Mouse (Mus musculus): ENCODE data around the gene Ap3b1.
A peak's percentile ranks its signal among the peaks of the same experiment; 100 is the strongest.

The Ap3b1 gene

GRCm38 (mm10) chr13:94447003-94447402 is 88.2 kb downstream of the Ap3b1 start:
- no peak for DNase-seq (ENCODE audit: inconsistent age in 2 of 2, low spot score in 1 of 2)

DNA sequence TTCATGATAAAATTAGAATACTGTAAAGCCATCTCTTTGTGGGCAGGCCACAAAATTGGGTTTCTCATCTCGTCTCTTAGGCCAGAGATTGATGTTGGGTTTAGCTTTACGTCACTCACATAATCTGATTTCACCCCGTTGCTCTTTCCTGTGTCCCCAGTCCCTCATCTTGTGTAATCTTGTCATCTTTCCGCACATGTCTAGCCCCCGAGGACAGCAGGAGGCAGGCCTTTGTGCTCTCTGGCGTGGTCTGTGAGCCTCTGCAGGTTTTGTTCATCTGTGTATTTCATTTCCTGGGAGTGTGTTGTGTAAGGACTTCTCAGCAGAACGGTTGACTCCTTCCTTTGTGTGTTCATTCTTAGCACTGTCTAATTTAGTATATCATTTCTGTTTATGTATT is 90.8 kb downstream of the Ap3b1 start:
- no peak for DNase-seq (ENCODE audit: inconsistent age in 2 of 2, low spot score in 1 of 2)

DNA sequence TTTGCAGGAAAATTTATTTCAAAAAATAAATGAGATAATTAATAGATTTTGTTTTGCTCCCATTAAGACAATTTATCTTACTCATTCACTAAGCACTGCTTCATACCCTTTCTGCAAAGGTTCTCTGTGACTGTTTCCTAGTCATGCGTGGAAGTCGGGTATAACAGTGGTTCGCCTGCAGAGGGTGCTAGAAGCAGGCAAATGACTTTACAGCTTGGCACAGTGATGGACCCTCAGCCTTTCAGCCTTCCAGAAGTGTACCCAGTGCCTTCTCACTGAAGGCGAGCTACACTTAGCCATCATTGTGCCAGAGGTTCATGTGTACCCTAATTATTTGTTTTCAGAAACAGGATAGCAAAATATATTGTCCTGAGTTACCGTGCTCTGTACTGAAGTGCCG is 92.5 kb downstream of the Ap3b1 start:
- peak in 1 of 2 experiments; percentile 53 for DNase-seq (ENCODE audit: inconsistent age in 2 of 2, low spot score in 1 of 2)

DNA sequence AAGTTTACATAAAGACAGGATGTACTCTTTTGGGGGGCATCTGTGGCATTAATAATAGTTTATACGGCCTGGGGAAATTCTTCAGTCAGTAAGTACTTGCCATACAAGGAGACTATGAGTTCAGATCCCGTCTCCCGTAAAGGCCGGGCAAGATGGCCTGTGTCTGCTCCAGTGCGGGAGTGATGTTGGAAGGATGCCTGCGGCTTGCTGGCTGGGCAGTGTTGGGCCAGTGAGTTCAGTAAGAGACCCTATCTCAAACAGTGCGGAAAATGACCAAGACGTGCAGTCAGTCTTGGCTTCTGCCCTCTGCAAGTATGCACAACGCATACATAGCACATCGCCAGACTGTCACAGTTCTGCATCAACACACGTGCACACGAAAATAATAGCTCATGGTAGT is 95.4 kb downstream of the Ap3b1 start:
- no peak for DNase-seq (ENCODE audit: inconsistent age in 2 of 2, low spot score in 1 of 2)

DNA sequence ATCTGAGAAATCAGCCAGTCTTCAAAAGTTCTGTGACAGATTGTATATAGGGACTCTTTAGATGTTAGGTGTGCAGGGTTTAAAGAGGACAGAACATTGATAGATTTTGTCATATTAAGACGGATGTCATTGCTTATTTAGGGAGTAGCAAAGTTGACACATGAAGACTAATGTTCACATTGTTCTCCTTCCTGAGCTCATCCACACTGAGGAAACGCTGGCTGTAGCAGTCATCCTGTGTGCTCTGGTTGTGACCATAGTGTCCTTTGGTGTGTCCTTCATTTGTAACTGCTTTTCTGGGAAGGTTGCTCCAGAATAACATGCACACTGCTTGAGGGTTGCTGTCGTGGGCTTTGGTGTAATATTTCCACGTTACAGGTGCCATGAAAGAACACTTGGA is 100.4 kb downstream of the Ap3b1 start:
- no peak for DNase-seq (ENCODE audit: inconsistent age in 2 of 2, low spot score in 1 of 2)

DNA sequence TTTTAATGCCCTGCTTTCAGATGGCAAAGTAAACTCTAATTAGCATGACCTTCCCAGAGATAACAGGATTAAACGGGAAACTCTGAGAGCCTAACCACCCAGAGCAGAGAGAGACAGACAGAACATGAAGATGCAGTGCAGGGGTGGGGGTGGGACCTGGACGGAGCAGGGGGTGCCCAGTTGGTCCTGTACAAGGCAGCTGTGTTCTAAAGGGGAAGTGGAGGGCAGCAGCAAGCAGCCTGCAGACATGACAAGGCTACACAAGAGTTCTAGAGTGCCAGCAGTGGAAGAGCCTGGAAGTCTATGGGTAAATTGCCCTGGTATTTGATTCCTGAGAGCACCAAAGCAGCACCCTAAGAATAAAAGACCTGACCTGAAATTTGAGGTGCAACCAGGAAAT is 105.5 kb downstream of the Ap3b1 start:
- no peak for DNase-seq (ENCODE audit: inconsistent age in 2 of 2, low spot score in 1 of 2)

- no peak for DNase-seq (ENCODE audit: inconsistent age in 2 of 2, low spot score in 1 of 2)
Observed at GRCm38 (mm10) chr13:94468551-94468950, 109.8 kb downstream of the Ap3b1 start.

DNA sequence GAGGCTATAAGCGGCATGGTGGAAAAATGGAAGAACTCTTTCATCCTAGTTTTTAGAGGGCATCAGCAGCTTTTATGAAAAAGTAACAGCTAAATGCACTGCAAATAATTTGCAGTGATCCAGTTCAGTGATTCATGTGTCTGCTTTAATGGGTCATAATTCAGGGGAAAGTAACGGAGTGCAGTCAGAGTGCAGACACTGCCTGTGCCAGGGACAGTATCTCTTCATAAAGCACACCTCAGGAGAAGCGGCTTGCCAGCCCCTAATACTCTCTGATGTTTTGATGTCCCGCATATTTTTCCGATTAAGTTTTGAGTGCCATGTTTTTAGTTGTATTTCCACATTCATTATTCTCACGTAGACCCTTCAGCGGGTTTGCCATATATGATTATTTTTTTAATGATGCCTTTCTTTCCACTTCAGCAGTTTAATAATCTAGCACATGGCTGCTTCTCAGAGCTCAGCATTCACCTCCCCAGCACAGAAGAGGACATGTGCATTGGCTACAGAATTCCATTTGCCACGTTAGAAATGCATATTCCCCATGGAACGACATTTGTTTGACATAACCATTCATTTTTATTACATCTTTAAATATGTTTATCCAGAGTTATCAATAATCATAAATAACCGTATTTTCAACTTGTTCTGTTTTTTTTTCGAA is 112.4 kb downstream of the Ap3b1 start:
- no peak for DNase-seq (ENCODE audit: inconsistent age in 2 of 2, low spot score in 1 of 2)

DNA sequence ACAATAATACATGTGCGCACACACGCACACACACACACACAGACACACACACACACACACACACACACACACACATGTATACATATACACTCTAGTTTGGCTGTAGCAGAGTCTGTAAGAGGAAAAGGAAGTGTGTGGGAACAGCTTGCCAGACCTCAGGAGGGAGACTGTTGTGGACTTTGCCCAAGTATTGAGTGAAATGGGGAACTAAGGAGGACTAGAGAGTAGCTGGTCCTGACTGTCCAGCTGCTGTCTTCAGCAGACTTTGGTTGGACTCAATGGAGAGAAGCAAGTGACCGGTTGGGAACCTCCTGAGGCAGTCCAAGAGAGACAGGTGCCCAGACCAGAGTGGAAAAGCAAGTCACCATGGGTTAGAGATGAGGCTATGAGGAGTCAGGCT is 117.4 kb downstream of the Ap3b1 start:
- DNase-seq (ENCODE audit: inconsistent age in 2 of 2, low spot score in 1 of 2) = no peak

DNA sequence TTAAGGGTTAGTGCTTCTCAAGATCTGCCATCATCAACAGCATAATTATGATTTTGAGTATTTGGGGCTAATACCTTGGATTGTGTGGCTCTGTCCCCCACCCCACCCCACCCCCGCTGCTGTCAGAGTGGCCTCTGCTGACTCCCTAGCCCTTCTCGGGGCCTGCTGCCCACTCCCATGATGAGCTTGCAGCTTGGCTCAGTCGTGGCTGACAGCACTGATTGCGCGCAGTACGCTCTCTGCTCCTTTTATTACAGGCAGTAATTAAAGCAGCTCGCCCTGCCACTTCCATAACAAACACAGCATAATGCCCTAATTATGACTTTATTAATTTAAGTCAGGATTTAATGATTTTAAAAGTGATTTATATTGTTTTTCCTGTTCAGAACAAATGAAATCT is 121.5 kb downstream of the Ap3b1 start:
- DNase-seq (ENCODE audit: inconsistent age in 2 of 2, low spot score in 1 of 2) = no peak

DNA sequence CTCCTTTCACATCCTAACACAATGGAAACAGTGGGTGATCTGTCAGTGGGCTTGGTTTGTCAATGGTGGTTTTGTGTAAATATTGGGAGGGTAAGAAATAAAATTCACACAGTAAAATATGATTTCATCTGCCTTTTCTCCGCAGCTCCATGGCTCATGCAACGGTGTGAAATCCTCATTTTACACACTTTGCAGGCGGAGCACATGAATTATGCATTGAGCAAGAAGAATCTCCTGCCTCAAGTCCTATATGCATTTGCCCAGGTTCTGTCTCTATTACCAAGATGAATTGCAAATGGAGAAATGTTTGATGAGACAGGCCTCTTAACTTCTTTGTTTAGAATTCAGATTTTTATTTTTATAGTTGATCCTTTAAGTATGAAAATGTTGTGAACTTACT is 131.9 kb downstream of the Ap3b1 start:
- no peak for DNase-seq (ENCODE audit: inconsistent age in 2 of 2, low spot score in 1 of 2)

DNA sequence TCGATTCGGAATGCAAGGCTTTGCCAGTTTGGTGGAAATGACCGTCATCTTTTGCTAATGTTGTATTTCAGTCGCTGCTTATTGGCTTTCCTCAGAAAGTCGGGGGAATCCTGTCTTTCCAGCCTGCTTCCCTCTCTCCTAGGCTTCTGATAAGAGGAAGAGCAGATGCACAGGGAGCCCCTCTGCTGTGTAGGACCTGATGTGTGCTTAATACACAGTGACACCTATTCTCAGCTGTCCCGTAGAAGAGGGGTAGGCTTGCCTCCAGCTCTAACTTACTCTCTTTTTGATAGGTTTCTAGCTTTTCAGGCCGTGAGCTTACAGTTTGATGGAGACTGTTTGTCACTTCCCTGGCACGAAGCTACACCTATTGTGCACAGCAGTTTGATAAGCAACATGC is 132.4 kb downstream of the Ap3b1 start:
- DNase-seq (ENCODE audit: inconsistent age in 2 of 2, low spot score in 1 of 2) = no peak

DNA sequence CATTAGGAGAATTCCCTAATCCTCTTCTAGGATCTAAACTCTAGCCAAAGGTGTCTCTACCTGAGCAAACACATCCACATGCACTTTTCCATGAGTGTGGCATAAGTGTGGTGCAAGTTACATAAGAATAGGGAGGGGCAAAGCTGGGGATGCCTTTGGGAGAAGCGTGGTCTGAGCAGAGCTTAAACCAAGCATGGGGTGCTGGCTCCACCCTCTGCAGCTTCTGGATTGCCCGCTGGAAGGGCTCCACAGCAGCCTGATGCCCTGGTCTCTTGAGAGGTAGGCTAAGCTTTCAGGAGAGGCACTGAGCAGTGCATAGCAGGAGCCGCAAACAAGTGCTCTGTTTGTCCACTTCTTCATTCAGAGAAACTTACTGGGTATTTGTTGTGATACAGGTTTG is 138.8 kb downstream of the Ap3b1 start:
- DNase-seq (ENCODE audit: inconsistent age in 2 of 2, low spot score in 1 of 2) = no peak

GRCm38 (mm10) chr13:94506411-94506810 is 147.7 kb downstream of the Ap3b1 start:
- DNase-seq (ENCODE audit: inconsistent age in 2 of 2, low spot score in 1 of 2) = no peak

GRCm38 (mm10) chr13:94508344-94508743 is 149.6 kb downstream of the Ap3b1 start:
- no peak for DNase-seq (ENCODE audit: inconsistent age in 2 of 2, low spot score in 1 of 2)

GRCm38 (mm10) chr13:94513157-94513767 is 154.5 kb downstream of the Ap3b1 start:
- DNase-seq (ENCODE audit: inconsistent age in 2 of 2, low spot score in 1 of 2) = no peak

- DNase-seq (ENCODE audit: inconsistent age in 2 of 2, low spot score in 1 of 2) = no peak
Observed at GRCm38 (mm10) chr13:94513898-94514297, 155.1 kb downstream of the Ap3b1 start.

GRCm38 (mm10) chr13:94514992-94515391 is 156.2 kb downstream of the Ap3b1 start:
- DNase-seq (ENCODE audit: inconsistent age in 2 of 2, low spot score in 1 of 2) = no peak

GRCm38 (mm10) chr13:94516532-94516931 is 157.8 kb downstream of the Ap3b1 start:
- no peak for DNase-seq (ENCODE audit: inconsistent age in 2 of 2, low spot score in 1 of 2)

DNA sequence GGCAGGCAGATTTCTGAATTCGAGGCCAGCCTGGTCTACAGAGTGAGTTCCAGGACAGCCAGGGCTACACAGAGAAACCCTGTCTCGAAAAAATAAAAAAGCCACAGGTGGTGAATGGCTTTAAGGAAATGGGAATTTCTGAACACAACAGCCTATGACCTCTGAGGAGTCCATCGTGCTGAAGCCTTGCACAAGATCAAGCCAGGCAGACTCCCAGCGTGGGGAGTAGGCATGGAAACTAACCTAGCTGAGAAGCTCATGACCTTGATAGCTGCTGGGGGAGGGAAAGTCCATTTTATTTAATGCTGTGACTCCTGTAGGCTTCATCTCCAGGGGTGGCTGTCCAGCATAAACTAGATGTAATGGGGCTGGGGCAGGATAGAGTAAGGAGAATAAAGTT is 159.4 kb downstream of the Ap3b1 start:
- no peak for DNase-seq (ENCODE audit: inconsistent age in 2 of 2, low spot score in 1 of 2)

DNA sequence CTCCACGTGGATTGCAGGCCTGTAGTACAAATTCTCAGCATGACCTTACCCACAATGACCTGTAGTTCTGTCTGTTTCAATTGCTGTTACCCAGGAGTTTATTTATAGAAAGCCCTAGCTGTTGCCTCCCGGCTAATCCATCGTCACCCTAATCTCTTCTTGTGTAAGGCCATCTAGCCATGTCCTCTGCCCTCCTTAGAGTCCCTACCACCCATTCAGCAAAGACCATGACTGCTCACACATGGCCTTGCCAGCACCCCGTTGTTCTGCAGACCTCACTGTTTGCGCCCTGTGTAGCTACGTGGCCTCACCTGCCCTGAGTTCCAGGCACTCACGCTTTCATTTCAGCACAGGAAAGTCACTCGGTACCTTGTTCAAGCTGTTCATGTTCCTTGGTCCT is 160.5 kb downstream of the Ap3b1 start:
- DNase-seq (ENCODE audit: inconsistent age in 2 of 2, low spot score in 1 of 2) = peak in 1 of 2 experiments; percentile 53

DNA sequence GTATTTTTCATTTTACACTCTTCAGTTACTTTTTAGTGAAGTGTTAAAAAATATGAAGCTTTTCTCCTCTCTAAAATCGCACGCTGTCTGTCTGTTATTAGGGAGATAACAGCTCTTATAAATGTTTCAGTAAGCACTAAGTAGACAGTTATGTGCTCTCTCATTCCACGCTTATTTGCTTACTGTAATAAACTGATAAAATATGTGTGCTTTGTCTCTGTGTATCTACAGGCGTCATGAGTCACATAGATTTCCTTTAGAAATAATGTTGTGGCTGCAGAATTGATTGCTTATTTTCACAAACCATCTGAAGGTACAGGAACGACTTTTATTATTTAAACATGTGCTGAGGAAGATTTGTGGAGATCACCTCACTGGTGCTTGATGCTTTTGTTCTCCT is 164.5 kb downstream of the Ap3b1 start:
- no peak for DNase-seq (ENCODE audit: inconsistent age in 2 of 2, low spot score in 1 of 2)

GRCm38 (mm10) chr13:94524669-94525238 is 166.0 kb downstream of the Ap3b1 start:
- DNase-seq (ENCODE audit: inconsistent age in 2 of 2, low spot score in 1 of 2) = no peak

Data from adrenal gland, adult (tissue).